Mouse (Mus musculus) midbrain, embryonic 12.5 days (tissue): Measurements from ENCODE around the gene Emg1. TPM values are rescaled to one million over a fixed set of nuclear protein-coding genes. Genes with fewer than 3 reads are reported as not detected.

ENCODE experiments used
- ATAC-seq: fragments of 200-750 bp; cut with Nextera tagmentation; 2 replicates; pipeline ENCODE4 v1.8.0; 2017; ENCODE audit warnings: low read depth, moderate TSS enrichment, moderate library complexity; ENCODE audit not compliant: low FRiP score
- H3K27ac ChIP-seq: fragments of 300-500 bp; sonication (generic); replicated peaks from 2 replicates; pipeline ENCODE4 v1.5.1; 2016; ENCODE audit warnings: mild to moderate bottlenecking
- H3K27me3 ChIP-seq: fragments of 300-500 bp; sonication (generic); 2 replicates; pipeline ENCODE4 v1.6.1; 2016; ENCODE audit warnings: mild to moderate bottlenecking
- H3K36me3 ChIP-seq: fragments of 300-500 bp; sonication (generic); 2 replicates; pipeline ENCODE4 v1.6.1; 2016
- H3K4me1 ChIP-seq: fragments of 300-500 bp; sonication (generic); 2 replicates; pipeline ENCODE4 v1.6.1; 2016
- H3K4me2 ChIP-seq: fragments of 300-500 bp; sonication (generic); replicated peaks from 2 replicates; pipeline ENCODE4 v1.6.1; 2016; ENCODE audit warnings: mild to moderate bottlenecking, moderate library complexity
- H3K4me3 ChIP-seq: fragments of 300-500 bp; sonication (generic); 2 replicates; pipeline ENCODE4 v1.5.1; 2016; ENCODE audit warnings: mild to moderate bottlenecking
- H3K9ac ChIP-seq: fragments of 300-500 bp; sonication (generic); replicated peaks from 2 replicates; pipeline ENCODE4 v1.6.1; 2016; ENCODE audit warnings: mild to moderate bottlenecking, moderate library complexity
- H3K9me3 ChIP-seq: fragments of 300-500 bp; sonication (generic); 2 replicates; pipeline ENCODE4 v1.6.1; 2016; ENCODE audit warnings: mild to moderate bottlenecking
- WGBS: fragments of 180-500 bp; shearing (Covaris S2); methylation state at CpG from one replicate; pipeline ENCODE4 v1.1.7; 2016; 5-methylcytosine and 5-hydroxymethylcytosine counted together
- polyA plus RNA-seq: library from polyadenylated mRNA; unstranded; fragments of >200 nt; fragmentation: Nextera tagmentation; extraction: Ambion mirVana; gene quantifications from 2 replicates; pipeline ENCODE4 v1.2.1, GENCODE M21; 2016

Emg1 gene
- polyA plus RNA-seq, 1 experiment from 2014 or later, result 170 TPM

DNA sequence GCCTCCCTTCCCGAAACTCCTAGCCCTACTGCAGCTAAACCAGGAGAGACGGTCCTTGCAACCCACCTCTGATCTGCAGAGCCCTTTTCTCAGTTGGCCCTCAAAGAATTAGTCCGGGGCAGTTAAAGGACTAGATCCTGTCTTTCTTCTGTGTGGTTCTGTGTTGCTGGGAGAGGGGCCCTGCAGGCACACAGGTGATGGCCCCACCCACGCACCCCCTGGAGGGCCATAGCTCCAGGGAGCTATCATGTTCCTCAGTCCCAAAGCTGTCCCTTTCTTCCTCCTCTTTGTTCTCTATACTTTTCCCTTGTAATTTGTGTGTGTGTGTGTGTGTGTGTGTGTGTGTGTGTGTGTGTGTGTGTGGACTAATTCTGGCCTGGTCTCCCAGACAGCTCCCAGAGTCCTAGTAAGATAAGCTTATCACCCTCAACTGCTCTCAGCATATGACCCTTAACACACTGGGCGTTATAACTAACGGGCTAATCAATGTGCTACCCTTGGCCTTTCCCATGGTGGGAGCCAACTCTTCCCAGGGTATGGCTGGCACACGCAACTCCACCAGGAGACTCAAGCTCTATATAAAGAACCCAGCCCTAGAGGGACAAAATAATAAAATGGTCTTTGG lies 7.5 kb upstream of the Emg1 start:
- Histone ChIP-seq H3K4me1 (no peaks in the 10 kb centered on the region), H3K27ac (no peak overlapping the region), H3K9ac (no peak overlapping the region), H3K27me3 (no peaks in the 10 kb centered on the region), H3K4me2 (no peak overlapping the region), H3K9me3 (no peaks in the 10 kb centered on the region), H3K4me3 (no peak overlapping the region), H3K36me3 (peaks cover 36% of the 10 kb centered on the region)
- WGBS, result 73% methylated on average over 7 of the region's 7 CpGs
- ATAC-seq, result no peak

DNA sequence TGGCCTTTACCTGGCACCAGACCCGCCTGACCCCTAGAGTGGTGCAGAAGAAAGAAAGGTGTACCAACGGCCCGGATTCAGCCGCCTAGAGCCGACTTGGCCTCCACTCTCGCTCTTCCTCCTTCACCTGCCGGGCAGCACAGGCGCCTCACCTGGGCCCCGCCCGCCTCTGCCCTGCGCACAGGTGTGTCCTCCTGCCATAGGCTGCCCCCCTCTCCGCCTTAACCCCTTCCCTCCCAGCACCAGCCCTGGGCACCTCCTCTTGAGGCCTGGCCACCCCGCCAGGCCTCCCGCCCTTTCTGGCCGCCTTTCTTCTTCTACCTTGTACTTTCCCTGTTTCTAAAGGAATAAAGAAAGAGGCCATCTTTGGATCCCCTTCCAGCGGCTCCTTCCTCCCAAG lies 6.7 kb upstream of the Emg1 start:
- Histone ChIP-seq H3K27ac (no peak overlapping the region), H3K36me3 (peaks cover 42% of the 10 kb centered on the region), H3K4me1 (peaks cover 5% of the 10 kb centered on the region), H3K27me3 (no peaks in the 10 kb centered on the region), H3K9ac (no peak overlapping the region), H3K4me2 (no peak overlapping the region), H3K9me3 (no peaks in the 10 kb centered on the region), H3K4me3 (no peak overlapping the region)
- WGBS, result 57% methylated on average over 16 of the region's 16 CpGs
- no peak for ATAC-seq

DNA sequence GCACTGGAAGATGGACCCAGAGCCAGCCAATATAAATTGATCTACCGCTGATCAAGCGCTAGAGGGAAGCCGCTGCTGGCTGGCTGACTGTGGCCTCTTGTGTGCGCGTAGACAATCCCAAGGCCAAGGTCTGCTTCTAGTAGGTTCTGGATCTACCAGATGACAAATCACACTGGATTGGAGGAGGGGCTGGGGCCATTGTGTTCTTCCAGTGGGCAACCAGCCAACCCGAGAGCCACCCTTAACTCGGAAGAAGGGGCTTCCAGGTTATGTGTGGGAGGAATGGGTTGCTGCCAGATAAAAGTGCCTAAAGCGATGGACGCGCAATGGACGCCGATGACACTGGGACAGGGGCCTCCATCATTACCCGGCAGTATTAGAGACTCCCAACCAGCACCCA lies 6.0 kb upstream of the Emg1 start:
- ATAC-seq, result no peak
- no peak overlapping the region for H3K9ac ChIP-seq
- no peak overlapping the region for H3K4me2 ChIP-seq
- WGBS, result 83% methylated on average over 13 of the region's 13 CpGs
- H3K4me1 ChIP-seq, result peaks cover 13% of the 10 kb centered on the region
- no peak overlapping the region for H3K4me3 ChIP-seq
- no peaks in the 10 kb centered on the region for H3K27me3 ChIP-seq
- no peak overlapping the region for H3K27ac ChIP-seq
- H3K36me3 ChIP-seq, result peaks cover 43% of the 10 kb centered on the region
- H3K9me3 ChIP-seq, result no peaks in the 10 kb centered on the region

DNA sequence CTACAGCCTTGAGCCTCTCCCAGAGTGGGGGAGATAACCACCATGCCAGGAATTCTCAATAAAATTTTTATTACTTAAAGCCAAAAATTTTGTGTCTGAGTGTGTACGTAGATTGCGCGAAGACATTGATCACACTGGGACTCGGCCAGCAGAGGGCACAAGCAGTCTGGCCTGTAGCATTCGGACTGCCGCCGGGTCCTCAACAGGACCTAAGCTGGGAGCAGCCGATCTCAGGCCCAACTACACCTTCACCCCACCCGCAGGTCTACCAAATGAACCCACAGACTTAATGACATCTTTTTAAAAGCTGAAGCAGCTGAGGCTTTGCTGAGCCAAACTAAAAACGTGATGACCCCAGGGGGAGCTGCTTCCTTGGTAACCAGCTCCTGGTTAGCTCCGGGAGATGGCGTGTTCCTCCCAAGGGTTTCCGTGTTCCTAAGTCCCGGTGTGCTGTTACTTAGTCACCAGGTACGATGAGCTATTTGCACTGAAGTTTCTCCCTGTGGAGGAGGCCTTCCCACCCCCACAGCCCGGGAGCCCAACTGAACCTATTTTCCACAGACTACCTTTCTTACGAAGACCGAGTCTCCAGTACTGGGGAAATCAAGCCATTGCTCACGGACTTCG lies 5.0 kb upstream of the Emg1 start:
- no peak for ATAC-seq

DNA sequence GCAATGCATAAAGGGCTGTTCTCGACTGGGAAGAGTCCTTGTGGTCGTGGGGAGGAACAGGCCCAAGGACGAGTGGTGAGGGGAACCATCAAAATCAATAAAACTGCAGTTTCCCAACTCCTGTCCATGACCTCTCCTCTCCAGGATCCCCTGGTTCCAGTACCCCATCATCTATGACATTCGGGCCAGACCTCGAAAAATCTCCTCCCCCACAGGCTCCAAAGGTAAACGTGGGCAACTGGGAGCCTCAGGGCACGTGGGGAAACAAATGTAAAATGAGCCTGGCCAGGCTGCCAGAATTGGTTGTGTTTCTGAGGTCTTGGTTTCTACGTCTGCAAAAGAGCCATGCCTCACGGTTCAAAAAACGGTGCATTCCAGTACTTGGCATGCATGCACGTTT lies 940 bp upstream of the Emg1 start:
- Histone ChIP-seq H3K27me3 (no peaks in the 10 kb centered on the region), H3K4me1 (peaks cover 32% of the 10 kb centered on the region), H3K36me3 (peaks cover 47% of the 10 kb centered on the region), H3K4me3 (peak overlapping the region; percentile 96), H3K27ac (peak overlapping the region; percentile 80; the same call in 1 of the 2 replicates), H3K9me3 (no peaks in the 10 kb centered on the region), H3K9ac (peak overlapping the region; percentile 94), H3K4me2 (peak overlapping the region; percentile 97)
- 17% methylated on average over 11 of the region's 11 CpGs for WGBS
- ATAC-seq, result no peak

More for the DNA sequence above, 5.0 kb upstream of the Emg1 start:
- Histone ChIP-seq H3K4me1 (peaks cover 17% of the 10 kb centered on the region), H3K9me3 (no peaks in the 10 kb centered on the region), H3K9ac (no peak overlapping the region), H3K4me2 (no peak overlapping the region), H3K27ac (no peak overlapping the region), H3K36me3 (peaks cover 43% of the 10 kb centered on the region), H3K4me3 (no peak overlapping the region), H3K27me3 (no peaks in the 10 kb centered on the region)
- 66% methylated on average over 20 of the region's 20 CpGs for WGBS

DNA sequence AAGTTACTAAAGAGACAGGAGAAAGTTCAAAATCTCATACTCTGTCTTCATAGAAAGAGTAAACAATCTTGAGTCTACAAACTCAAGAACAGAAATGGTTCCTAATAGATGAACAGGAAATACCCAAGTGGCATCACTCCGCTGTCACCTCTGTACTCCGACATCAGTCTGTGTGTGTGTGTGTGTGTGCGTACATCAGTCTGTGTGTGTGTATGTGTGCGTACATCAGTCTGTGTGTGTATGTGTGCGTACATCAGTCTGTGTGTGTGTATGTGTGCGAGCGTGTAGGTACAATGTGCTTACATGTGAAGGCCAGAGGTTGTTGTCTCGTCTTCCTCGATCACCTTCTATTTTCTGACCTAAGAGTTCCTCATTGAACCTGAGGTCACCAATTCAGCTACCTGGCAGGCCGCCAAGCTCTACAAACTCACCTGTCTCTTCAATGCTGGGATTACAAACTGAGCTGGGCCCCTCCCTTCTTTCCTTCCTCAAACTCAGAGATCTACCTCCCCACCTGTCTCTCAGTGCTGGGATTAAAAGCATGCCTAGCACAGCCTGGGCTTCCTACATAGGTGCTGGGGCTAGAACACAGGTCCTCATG lies 3.6 kb downstream of the Emg1 start:
- Histone ChIP-seq H3K27me3 (no peaks in the 10 kb centered on the region), H3K4me1 (peaks cover 24% of the 10 kb centered on the region), H3K9me3 (no peaks in the 10 kb centered on the region), H3K9ac (no peak overlapping the region), H3K27ac (no peak overlapping the region), H3K4me2 (no peak overlapping the region), H3K4me3 (no peak overlapping the region), H3K36me3 (peaks cover 49% of the 10 kb centered on the region)
- ATAC-seq, result no peak
- WGBS, result 94% methylated on average over 10 of the region's 10 CpGs

DNA sequence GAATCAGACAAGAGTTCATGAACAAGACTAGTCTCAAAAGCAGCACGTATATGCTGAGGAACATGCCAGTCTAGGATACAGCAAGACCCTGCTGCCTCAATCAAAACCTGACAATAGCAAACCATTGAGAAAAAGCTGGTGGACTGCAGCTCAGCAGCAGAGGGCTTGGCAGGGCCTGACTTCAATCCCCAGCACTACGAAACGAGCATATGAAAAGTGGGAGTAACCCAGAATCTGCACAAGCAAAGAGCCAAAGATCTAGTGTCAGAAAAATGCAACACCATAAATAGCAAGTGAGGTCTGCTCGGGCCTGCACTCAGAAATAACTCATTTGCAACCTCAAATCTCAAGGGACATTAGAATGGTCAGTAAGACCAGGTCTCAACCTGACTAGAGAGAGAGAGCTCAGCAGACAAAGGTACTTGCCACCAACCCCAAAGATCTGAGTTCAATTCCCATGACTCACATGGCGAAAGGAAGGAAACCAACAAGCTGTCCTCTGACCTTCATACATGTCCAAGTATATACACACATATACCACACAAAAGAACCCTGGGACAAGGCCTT lies 5.8 kb downstream of the Emg1 start:
- no peak overlapping the region for H3K27ac ChIP-seq
- peaks cover 12% of the 10 kb centered on the region for H3K4me1 ChIP-seq
- no peaks in the 10 kb centered on the region for H3K27me3 ChIP-seq
- WGBS, result 91% methylated on average over 5 of the region's 5 CpGs
- no peak overlapping the region for H3K4me2 ChIP-seq
- H3K4me3 ChIP-seq, result no peak overlapping the region
- H3K36me3 ChIP-seq, result peaks cover 72% of the 10 kb centered on the region
- no peak for ATAC-seq
- H3K9ac ChIP-seq, result no peak overlapping the region
- H3K9me3 ChIP-seq, result no peaks in the 10 kb centered on the region

DNA sequence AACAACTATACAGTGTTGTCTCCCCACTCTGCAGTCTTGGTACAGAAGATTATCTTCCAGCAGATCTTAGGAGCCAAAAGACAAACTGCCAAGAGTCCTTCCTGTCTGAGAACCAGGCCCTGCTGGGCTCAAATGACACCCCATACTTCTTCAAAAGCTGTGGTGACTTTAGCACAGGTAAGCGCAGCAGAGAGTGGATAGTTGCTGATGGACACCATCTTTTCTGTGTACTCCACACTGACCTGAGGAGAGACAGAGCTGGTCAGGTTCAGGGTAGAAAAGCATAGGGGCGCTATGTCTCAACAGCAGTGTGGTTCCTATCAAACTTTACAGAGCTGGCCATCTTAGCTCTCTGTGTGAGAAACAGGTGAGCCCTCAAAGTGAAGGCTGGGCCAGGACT lies 7.6 kb downstream of the Emg1 start:
- WGBS, result 93% methylated on average over 2 of the region's 2 CpGs
- no peak overlapping the region for H3K4me2 ChIP-seq
- peaks cover 89% of the 10 kb centered on the region for H3K36me3 ChIP-seq
- H3K9ac ChIP-seq, result no peak overlapping the region
- no peaks in the 10 kb centered on the region for H3K9me3 ChIP-seq
- no peak overlapping the region for H3K27ac ChIP-seq
- no peak overlapping the region for H3K4me3 ChIP-seq
- H3K27me3 ChIP-seq, result no peaks in the 10 kb centered on the region
- ATAC-seq, result no peak
- peaks cover 3% of the 10 kb centered on the region; the same call in 1 of the 2 replicates for H3K4me1 ChIP-seq

DNA sequence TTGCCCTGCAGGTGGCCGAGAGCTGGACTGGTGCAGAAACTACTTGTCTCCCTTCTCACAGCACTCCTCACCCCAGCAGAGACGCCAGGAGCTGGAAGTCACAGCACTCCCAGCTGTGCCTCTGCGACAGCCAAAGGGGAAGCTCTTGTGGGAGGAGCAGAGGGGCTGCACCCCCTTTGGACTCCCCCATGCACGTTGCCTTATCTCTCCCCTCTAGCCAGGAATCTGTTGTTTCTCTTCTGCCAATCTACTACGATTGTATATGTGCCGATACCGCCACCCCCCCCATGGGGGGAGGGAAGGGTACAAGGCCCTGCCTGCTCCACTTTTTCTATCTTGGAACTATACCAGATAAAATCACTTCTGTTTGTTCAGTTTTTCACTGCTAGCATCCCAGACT lies 8.2 kb downstream of the Emg1 start:
- H3K4me1 ChIP-seq, result no peaks in the 10 kb centered on the region

DNA sequence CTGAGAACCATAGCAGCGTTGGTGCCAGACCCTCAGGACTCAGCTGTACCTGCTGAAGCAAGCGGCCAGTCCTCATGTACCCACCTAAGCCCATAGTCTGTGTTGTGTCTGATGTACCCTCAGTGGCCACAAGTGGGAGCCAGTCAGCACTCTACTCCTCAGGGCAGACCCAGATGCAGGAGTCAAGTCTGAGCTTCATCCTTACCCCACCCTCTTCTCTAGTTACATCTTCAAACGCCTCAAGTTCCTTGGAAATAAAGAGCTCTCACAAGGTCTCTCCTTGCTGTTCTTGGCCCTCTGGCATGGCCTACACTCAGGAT lies 9.2 kb downstream of the Emg1 start:
- H3K4me2 ChIP-seq, result no peak overlapping the region
- H3K27me3 ChIP-seq, result no peaks in the 10 kb centered on the region
- ATAC-seq, result peak; percentile 55
- H3K4me1 ChIP-seq, result no peaks in the 10 kb centered on the region
- H3K27ac ChIP-seq, result no peak overlapping the region
- no peak overlapping the region for H3K9ac ChIP-seq
- peaks cover 87% of the 10 kb centered on the region for H3K36me3 ChIP-seq
- H3K9me3 ChIP-seq, result no peaks in the 10 kb centered on the region
- WGBS, result 55% methylated on average over 3 of the region's 3 CpGs
- H3K4me3 ChIP-seq, result no peak overlapping the region

More for the DNA sequence above, 8.2 kb downstream of the Emg1 start:
- H3K36me3 ChIP-seq, result peaks cover 93% of the 10 kb centered on the region
- no peak overlapping the region for H3K4me3 ChIP-seq
- H3K9ac ChIP-seq, result no peak overlapping the region
- no peaks in the 10 kb centered on the region for H3K9me3 ChIP-seq
- ATAC-seq, result no peak
- no peak overlapping the region for H3K27ac ChIP-seq
- 74% methylated on average over 7 of the region's 7 CpGs for WGBS
- H3K4me2 ChIP-seq, result no peak overlapping the region
- H3K27me3 ChIP-seq, result no peaks in the 10 kb centered on the region

DNA sequence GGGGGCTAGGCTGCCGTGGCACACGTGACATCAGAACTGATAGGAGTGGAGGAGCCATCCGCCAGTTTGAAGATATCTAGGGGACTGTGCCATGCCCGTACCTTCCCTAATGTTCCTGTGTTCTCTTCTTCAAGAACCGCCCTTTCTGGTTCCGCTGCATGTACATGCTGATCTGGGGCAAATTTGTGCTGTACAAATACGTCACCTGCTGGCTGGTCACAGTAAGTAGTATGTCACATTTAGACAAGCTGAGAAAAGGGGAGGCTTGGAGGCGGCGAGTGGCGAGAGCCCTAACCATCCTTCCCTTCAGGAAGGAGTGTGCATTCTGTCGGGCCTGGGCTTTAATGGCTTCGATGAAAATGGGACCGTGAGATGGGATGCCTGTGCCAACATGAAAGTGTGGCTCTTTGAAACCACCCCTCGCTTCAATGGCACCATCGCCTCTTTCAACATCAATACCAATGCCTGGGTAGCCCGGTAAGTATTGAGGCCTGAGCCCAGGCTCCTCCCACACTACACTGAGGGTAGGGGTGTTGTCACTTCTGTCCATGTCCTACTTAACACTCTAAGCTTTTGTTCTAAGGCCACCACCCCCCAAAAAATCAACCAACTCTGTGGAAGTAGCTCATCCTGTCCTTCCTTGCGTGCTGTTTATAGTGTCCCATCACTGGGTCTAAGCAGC lies 9.7 kb downstream of the Emg1 start:
- peaks cover 82% of the 10 kb centered on the region for H3K36me3 ChIP-seq
- 92% methylated on average over 17 of the region's 17 CpGs for WGBS
- ATAC-seq, result peak; percentile 16; the same call in 1 of the 2 replicates

DNA sequence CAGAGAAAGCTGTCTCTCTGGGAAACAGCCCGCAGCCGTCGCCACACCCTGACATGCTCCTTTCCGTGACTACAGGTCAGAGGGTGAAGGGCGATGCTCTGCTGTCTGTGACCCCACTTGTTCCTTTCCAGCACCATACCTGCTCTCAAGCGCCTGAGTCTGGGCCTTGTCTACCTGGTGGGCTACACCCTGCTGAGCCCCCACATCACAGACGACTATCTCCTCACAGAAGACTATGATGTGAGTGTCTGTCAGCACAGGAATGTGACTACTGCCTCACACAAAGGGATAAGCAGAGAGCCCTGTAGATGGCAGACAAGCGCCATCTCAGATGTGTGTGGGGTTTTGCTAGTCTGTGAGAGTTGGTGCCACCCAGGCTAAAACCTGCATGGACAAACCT lies 10.6 kb downstream of the Emg1 start:
- Histone ChIP-seq H3K27me3 (no peaks in the 10 kb centered on the region), H3K9ac (no peak overlapping the region), H3K4me3 (no peak overlapping the region), H3K4me1 (no peaks in the 10 kb centered on the region), H3K9me3 (no peaks in the 10 kb centered on the region), H3K4me2 (no peak overlapping the region), H3K36me3 (peaks cover 74% of the 10 kb centered on the region), H3K27ac (no peak overlapping the region)
- no peak for ATAC-seq
- 78% methylated on average over 8 of the region's 8 CpGs for WGBS

More for the DNA sequence above, 9.7 kb downstream of the Emg1 start:
- Histone ChIP-seq H3K9me3 (no peaks in the 10 kb centered on the region), H3K9ac (no peak overlapping the region), H3K27me3 (no peaks in the 10 kb centered on the region), H3K4me3 (no peak overlapping the region), H3K27ac (no peak overlapping the region), H3K4me1 (no peaks in the 10 kb centered on the region), H3K4me2 (no peak overlapping the region)
